Mouse (Mus musculus) limb, embryonic 13.5 days (tissue): ENCODE data around the gene Phf23. TPM values are rescaled to one million over a fixed set of nuclear protein-coding genes. Genes with fewer than 3 reads are reported as not detected.
"Not testable (repeated sequence)": the region's sequence is repeated elsewhere in the genome, so short reads cannot be mapped to it uniquely, and the experiment has no call there.

Experiments used
- ATAC-seq: fragments of 200-750 bp; cut with Nextera tagmentation; 2 replicates; pipeline ENCODE4 v1.8.0; 2017; ENCODE audit warnings: low read depth, moderate number of reproducible peaks, moderate TSS enrichment; ENCODE audit not compliant: low FRiP score
- H3K27ac ChIP-seq: fragments of 300-500 bp; sonication (generic); 2 replicates; pipeline ENCODE4 v1.5.1; 2015; ENCODE audit warnings: inconsistent platforms, mild to moderate bottlenecking, moderate library complexity
- H3K27me3 ChIP-seq: fragments of 300-500 bp; sonication (generic); 2 replicates; pipeline ENCODE4 v1.6.1; 2015; ENCODE audit warnings: mild to moderate bottlenecking, inconsistent platforms
- H3K36me3 ChIP-seq: fragments of 300-500 bp; sonication (generic); 2 replicates; pipeline ENCODE4 v1.6.1; 2015; ENCODE audit warnings: inconsistent platforms, mild to moderate bottlenecking, moderate library complexity
- H3K4me1 ChIP-seq: fragments of 300-500 bp; sonication (generic); 2 replicates; pipeline ENCODE4 v1.6.1; 2015; ENCODE audit warnings: inconsistent platforms
- H3K4me2 ChIP-seq: fragments of 300-500 bp; sonication (generic); replicated peaks from 2 replicates; pipeline ENCODE4 v1.6.1; 2015; ENCODE audit warnings: inconsistent platforms, mild to moderate bottlenecking, moderate library complexity
- H3K4me3 ChIP-seq: fragments of 300-500 bp; sonication (generic); 2 replicates; pipeline ENCODE4 v1.5.1; 2015; ENCODE audit warnings: moderate library complexity, mild to moderate bottlenecking, inconsistent platforms
- H3K9ac ChIP-seq: fragments of 300-500 bp; sonication (generic); 2 replicates; pipeline ENCODE4 v1.6.1; 2015; ENCODE audit warnings: mild to moderate bottlenecking, inconsistent platforms
- H3K9me3 ChIP-seq: fragments of 300-500 bp; sonication (generic); 2 replicates; pipeline ENCODE4 v1.6.1; 2016; ENCODE audit warnings: inconsistent platforms
- WGBS: fragments of 180-500 bp; shearing (Covaris S2); methylation state at CpG from one replicate; pipeline ENCODE4 v1.1.7; 2015; 5-methylcytosine and 5-hydroxymethylcytosine counted together
- polyA plus RNA-seq: library from polyadenylated mRNA; unstranded; fragments of >200 nt; fragmentation: Nextera tagmentation; extraction: Ambion mirVana; gene quantifications from 2 replicates; pipeline ENCODE4 v1.2.1, GENCODE M21; 2015

The Phf23 gene
- polyA plus RNA-seq, 1 experiment from 2014 or later: 95.9 TPM

DNA sequence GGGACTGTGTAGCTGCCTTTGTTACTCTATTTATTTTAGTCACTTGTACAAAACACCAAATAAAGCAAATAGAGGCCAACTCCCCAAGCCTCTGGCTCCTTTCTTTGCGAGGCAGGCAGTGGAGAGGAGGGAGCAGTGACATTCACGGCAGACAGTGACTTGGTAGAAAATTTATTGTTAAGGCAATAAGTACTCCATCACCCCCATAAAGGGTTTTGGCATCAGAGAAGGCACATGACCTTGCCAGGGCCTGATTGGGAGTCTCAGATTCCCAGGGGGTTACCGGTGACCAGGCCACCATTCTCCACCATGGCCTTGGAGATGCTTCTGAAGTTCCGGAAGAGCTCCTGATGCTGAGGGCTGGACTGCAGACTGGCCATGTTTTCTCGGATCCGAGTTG is 14.5 kb downstream of the Phf23 start:
- H3K9me3 ChIP-seq: no peaks in the 10 kb centered on the region
- no peak for ATAC-seq
- 82% methylated on average over 6 of the region's 6 CpGs for WGBS
- H3K4me1 ChIP-seq: peaks cover 13% of the 10 kb centered on the region
- no peaks in the 10 kb centered on the region for H3K27me3 ChIP-seq
- H3K4me3 ChIP-seq: no peak overlapping the region
- no peak overlapping the region for H3K27ac ChIP-seq
- H3K36me3 ChIP-seq: peaks cover 91% of the 10 kb centered on the region
- no peak overlapping the region for H3K9ac ChIP-seq
- H3K4me2 ChIP-seq: no peak overlapping the region

DNA sequence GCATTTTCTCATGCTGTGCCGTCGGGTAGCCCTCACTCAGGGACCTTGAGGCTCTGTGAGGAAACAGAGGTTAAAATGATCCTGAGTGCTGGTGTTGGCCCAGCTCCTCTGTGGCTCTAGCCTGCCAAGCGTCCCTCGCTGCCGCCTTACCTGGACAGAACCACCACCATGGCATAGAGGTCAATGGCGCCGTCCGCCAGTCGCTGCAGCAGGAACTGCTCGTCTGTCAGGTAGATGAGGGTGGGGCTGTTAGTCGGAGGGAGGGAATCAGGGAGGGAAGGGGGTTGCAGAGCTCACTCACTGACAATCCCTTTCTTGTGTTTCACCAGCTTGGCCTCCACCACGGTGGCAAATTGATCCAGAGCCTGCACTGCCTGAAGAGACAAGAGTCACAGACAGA is 15.0 kb downstream of the Phf23 start:
- Histone ChIP-seq H3K4me2 (no peak overlapping the region), H3K27ac (no peak overlapping the region), H3K4me1 (peaks cover 13% of the 10 kb centered on the region), H3K4me3 (no peak overlapping the region), H3K9ac (no peak overlapping the region), H3K9me3 (no peaks in the 10 kb centered on the region), H3K27me3 (no peaks in the 10 kb centered on the region), H3K36me3 (peaks cover 86% of the 10 kb centered on the region)
- 90% methylated on average over 12 of the region's 12 CpGs for WGBS
- no peak for ATAC-seq

DNA sequence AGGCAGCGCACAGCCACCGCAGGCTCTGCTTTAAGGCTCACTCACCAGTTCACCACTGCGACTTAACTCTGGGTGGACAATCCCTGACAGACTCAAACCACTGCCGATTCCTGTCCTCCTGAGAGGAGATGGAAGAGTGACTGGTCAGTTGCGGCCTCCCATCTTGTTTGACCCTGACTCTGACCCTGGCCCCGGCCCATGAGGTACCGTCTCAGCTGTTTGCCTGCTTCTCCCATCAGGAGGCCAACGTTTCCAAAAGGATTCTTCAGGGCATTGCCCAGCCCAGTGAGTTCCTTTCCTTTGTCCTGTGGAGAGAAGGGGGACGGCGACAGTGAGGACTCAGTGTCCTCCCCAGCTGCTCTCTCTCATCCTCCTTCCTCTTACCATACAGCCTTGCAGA is 15.4 kb downstream of the Phf23 start:
- Histone ChIP-seq H3K9me3 (no peaks in the 10 kb centered on the region), H3K27ac (no peak overlapping the region), H3K9ac (no peak overlapping the region), H3K4me1 (peaks cover 13% of the 10 kb centered on the region), H3K27me3 (no peaks in the 10 kb centered on the region), H3K4me3 (no peak overlapping the region), H3K36me3 (peaks cover 81% of the 10 kb centered on the region), H3K4me2 (no peak overlapping the region)
- no peak for ATAC-seq
- 88% methylated on average over 10 of the region's 10 CpGs for WGBS

DNA sequence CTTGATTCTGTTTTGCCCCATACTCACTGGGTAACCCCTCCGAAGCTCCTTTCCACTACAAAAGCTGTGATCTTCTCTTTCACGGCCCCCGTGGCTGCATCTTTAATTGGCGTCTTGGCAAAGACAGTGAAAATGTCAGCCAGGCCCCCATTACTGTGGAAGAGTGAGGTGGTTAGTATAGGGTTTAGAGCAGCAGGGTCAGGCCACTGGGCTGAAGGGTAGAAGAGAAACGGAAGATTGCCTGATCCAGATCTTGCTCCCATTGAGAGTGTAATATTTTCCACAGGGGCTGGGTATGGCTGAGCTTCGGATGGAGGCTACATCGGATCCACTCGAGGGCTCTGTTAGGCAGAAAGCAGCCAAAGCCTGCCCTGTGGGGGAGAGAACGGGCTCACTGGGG is 17.4 kb downstream of the Phf23 start:
- Histone ChIP-seq H3K27me3 (no peaks in the 10 kb centered on the region), H3K4me2 (no peak overlapping the region), H3K36me3 (peaks cover 62% of the 10 kb centered on the region), H3K9me3 (no peaks in the 10 kb centered on the region), H3K4me3 (no peak overlapping the region), H3K4me1 (peaks cover 25% of the 10 kb centered on the region), H3K9ac (no peak overlapping the region), H3K27ac (no peak overlapping the region)
- ATAC-seq: no peak
- WGBS: 88% methylated on average over 9 of the region's 9 CpGs

DNA sequence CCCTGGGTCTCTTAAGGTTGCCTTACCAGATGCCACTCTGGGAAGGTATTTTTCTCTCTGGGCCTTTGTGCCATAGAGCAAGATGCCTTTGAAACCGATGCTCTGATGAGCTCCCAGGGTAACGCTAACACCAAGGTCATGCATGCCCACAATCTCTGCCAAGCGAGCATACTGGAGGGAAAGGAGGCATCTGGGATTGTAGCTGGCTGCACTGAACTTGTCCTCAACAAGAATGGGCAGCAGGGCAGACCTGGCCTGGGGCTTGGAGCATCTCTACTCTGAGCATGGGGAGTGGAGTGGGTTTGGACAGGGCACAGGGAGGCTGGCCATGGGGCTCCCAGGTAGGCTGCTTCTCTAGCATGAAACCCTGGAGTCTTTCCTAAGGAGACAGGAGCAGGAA is 17.8 kb downstream of the Phf23 start:
- ATAC-seq: no peak
- WGBS: 87% methylated on average over 3 of the region's 3 CpGs
- Histone ChIP-seq H3K4me2 (no peak overlapping the region), H3K36me3 (peaks cover 57% of the 10 kb centered on the region), H3K9me3 (no peaks in the 10 kb centered on the region), H3K27me3 (no peaks in the 10 kb centered on the region), H3K27ac (no peak overlapping the region), H3K4me3 (no peak overlapping the region), H3K4me1 (peaks cover 26% of the 10 kb centered on the region), H3K9ac (0 out of 2 replicates have a peak overlapping the region, but pooled peaks have one; percentile 8)

DNA sequence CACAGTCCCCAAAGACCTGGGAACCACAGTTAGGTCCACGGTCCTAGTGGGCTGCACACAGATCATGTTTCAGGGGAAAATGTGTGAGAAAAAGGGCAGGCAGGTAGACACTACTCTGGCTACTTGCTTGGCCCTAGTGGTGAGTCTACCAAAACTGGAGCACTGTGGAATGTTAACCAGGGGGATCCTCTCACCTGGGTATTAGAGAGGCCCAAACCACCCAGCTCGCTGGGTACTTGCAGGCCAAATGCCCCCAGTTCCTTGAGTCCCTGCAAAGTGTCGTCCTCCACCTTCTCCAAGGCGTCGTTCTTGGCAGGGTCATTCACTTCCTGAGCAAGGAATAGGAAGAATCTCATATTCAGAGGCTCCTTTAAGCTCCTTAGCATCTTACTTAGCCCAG is 18.5 kb downstream of the Phf23 start:
- peak overlapping the region; percentile 83; the same call in 1 of the 2 replicates for H3K9ac ChIP-seq
- H3K9me3 ChIP-seq: no peaks in the 10 kb centered on the region
- H3K36me3 ChIP-seq: peaks cover 50% of the 10 kb centered on the region
- H3K27me3 ChIP-seq: no peaks in the 10 kb centered on the region
- H3K4me2 ChIP-seq: peak overlapping the region; percentile 79
- no peak overlapping the region for H3K27ac ChIP-seq
- peak overlapping the region; percentile 62 for H3K4me3 ChIP-seq
- 46% methylated on average over 5 of the region's 5 CpGs for WGBS
- ATAC-seq: no peak
- peaks cover 29% of the 10 kb centered on the region for H3K4me1 ChIP-seq

DNA sequence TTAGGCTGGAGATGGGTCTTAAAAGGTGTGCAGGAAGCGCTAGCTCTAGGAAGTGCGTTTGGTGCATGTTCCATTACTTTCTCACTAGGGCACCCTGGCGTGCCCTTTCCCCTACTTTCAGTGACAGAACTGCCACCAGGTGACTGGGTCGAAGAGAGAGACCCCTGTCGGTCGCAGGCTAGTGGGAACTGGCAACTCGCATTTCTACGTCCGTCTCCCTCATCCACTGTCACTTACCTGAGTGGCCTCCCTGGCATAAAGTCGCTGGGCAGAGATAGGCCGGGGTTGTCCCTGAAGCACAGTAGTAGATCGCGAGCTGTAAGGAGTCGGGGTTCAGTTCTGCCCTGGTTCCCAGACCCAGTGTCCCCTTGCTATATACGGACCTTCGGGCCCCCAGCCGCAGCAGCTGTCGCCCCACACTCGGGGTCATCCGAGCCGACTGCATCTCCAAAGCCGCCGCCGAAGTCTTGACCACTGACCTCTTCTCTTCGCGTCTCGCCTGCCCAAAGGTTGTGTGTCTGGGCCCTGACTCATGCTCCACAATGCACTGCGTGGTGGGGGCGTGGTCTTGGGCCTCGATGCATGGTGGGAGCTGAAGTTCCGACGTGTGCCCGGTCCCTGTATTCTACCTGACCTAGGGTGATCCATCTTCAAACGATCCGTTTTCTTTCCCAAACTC is 19.4 kb downstream of the Phf23 start, which contains the start of gene Acadvl:
Gene Acadvl, minus strand, starts transcription at position 532 of the 679 bp plus-strand sequence.
- Histone ChIP-seq H3K4me2 (peak within 1 kb of the TSS; percentile 79), H3K36me3 (peaks cover 41% of the 10 kb centered on the region), H3K27me3 (no peaks in the 10 kb centered on the region), H3K9me3 (no peaks in the 10 kb centered on the region), H3K27ac (peak within 1 kb of the TSS; percentile 61), H3K4me1 (peaks cover 39% of the 10 kb centered on the region), H3K9ac (peak within 1 kb of the TSS; percentile 83), H3K4me3 (peak within 1 kb of the TSS; percentile 62)
- ATAC-seq: peak; percentile 76
- 1% methylated on average over 35 of the region's 35 CpGs for WGBS

DNA sequence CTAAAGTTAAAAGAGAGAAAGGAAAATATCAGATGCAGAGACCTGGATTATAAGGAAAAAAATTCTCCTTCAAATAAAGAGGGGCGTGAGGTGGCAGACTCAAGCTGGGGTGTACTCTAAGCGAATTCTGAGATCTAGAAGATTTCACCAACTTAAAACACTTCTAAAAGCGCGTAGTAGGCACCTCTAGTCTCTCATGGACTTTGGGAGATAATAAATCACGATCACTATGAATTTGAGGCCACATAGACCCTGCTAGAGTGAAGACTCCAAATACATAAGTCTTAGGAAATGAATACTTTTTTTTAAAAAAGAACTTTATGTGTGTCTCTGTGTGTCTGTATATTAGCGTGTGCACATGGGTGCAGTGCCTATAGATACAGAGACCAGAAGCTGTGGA is 20.1 kb downstream of the Phf23 start:
- ATAC-seq: no peak
- Histone ChIP-seq H3K27ac (no peak overlapping the region), H3K4me1 (peaks cover 46% of the 10 kb centered on the region), H3K9ac (0 out of 2 replicates have a peak overlapping the region, but pooled peaks have one; percentile 83), H3K27me3 (no peaks in the 10 kb centered on the region), H3K4me2 (peak overlapping the region; percentile 79), H3K36me3 (peaks cover 34% of the 10 kb centered on the region), H3K4me3 (peak overlapping the region; percentile 62), H3K9me3 (no peaks in the 10 kb centered on the region)
- WGBS: 68% methylated on average over 6 of the region's 6 CpGs

DNA sequence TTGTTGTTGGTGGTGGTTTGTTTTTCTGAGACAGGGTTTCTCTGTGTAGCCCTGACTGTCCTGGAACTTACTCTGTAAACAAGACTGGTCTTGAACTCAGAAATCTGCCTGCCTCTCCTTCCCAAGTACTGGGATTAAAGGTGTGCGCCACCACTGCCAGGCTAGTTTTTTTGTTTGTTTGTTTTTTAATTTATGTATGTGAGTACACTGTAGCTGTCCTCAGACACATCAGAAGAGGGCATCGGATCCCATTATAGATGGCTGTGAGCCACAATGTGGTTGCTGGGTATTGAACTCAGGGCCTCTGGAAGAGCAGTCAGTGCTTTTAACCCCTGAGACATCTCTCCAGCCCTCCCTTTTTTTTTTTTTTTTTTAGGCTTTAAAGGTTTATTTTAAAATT is 20.6 kb downstream of the Phf23 start:
- H3K36me3 ChIP-seq: peaks cover 29% of the 10 kb centered on the region
- not testable (repeated sequence) for H3K27me3 ChIP-seq, H3K9ac ChIP-seq, H3K4me3 ChIP-seq, H3K9me3 ChIP-seq, H3K4me2 ChIP-seq, ATAC-seq, H3K27ac ChIP-seq
- H3K4me1 ChIP-seq: peaks cover 50% of the 10 kb centered on the region
- whole genome bisulfite sequencing: 85% methylated on average over 2 of the region's 2 CpGs

DNA sequence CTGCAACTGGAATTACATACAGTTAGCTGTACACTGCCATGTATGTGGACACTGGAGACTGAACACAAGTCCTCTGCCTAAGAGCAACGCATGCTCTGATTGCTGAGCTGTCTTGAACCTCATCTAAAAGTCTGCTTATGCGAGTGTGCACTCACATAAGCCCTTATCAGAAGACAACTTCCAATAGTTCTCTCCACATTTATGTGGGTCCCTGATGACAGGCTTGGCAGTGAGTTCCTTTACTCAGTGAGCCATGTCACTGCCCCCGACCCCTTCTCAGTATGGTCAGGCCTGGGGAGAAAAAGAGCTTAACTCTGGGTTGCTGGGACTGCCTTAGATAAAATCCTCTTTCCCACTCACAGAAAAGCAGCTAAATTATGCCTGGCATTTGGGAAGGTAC is 21.1 kb downstream of the Phf23 start, which contains the start of gene Dlg4:
Gene Dlg4, plus strand, starts transcription at position 274 of the 400 bp plus-strand sequence.
- no peaks in the 10 kb centered on the region for H3K27me3 ChIP-seq
- peaks cover 24% of the 10 kb centered on the region for H3K36me3 ChIP-seq
- no peak for ATAC-seq
- WGBS: 89% methylated on average over 3 of the region's 3 CpGs
- peaks cover 52% of the 10 kb centered on the region for H3K4me1 ChIP-seq
- H3K9ac ChIP-seq: peak within 1 kb of the TSS; percentile 91
- H3K27ac ChIP-seq: peak within 1 kb of the TSS; percentile 95
- peak within 1 kb of the TSS; percentile 75 for H3K4me3 ChIP-seq
- no peaks in the 10 kb centered on the region for H3K9me3 ChIP-seq
- peak within 1 kb of the TSS; percentile 90 for H3K4me2 ChIP-seq

DNA sequence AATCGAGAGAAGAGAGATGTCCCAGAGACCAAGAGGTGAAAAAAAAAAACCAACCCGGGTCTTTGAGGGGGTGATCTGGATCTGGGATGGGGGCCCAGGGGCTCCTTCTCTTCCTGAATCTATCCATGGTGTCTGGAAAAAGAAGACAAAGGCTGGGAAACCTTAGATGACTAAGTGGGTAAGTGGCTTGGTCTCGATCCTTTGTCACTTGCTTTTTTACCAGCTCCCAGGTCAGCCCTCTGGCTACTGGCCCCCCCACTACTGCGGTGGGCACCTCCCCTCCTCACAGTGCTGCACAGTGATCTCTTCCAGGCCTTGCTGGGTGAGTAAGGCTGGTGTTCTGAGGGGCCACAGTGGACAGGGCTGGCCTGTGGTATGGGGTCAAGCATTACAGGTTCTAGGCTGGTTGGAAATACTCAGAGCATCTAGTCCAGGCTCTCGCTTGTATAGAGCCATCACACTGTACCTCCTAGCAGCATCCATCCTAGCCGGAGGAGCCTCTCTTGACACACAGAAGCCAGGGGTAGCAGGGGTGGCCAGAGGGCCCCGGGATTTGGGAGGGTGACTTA is 21.7 kb downstream of the Phf23 start:
- Histone ChIP-seq H3K27me3 (no peaks in the 10 kb centered on the region), H3K36me3 (peaks cover 18% of the 10 kb centered on the region), H3K4me2 (peak overlapping the region; percentile 90), H3K4me1 (peaks cover 58% of the 10 kb centered on the region), H3K9me3 (no peaks in the 10 kb centered on the region), H3K9ac (peak overlapping the region; percentile 91), H3K27ac (peak overlapping the region; percentile 95), H3K4me3 (peak overlapping the region; percentile 75)
- 40% methylated on average over 7 of the region's 7 CpGs for whole genome bisulfite sequencing
- no peak for ATAC-seq

DNA sequence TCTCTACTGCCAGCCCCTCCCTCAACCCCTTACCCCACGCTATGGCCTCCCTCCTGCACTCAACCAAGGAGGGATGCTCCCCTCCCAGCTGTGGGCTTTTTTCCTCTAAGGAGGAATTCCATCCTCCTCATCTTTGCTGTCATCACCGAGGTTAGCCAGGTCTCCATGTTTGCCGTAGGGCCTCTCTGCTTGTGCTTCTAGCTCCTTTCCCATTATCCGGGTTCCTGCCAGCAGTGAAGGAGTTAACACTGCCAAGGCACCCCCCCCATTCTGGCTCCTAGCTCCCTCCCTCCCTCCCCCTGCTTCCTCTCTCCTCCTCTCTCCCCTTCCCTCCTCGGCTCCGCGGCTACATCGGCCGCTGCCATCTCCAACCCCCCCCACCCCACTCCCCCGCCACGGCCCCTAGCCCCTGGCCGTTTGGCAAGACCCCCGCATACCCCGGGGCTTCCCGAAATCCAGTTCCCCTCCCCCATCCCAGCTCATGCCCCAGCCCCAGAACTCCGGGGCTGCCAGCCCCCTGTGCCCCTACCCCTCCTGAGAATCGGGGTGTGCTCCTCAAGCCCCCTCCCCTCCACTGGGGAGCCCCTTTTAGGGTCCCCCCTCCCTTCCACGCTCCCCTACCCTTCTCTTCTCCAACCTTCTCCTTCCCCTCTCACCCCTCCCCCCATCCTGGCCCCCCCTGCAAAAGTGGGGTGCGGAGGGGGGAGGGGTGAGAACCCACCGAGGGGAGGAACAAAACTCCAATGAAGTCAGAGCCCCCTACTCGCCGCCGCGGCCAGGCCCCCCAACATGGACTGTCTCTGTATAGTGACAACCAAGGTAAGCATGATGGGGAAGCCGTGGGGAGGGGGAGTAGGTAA is 22.8 kb downstream of the Phf23 start:
- peak overlapping the region; percentile 90 for H3K4me2 ChIP-seq
- no peak for ATAC-seq
- H3K9ac ChIP-seq: peak overlapping the region; percentile 91
- peaks cover 7% of the 10 kb centered on the region for H3K36me3 ChIP-seq
- H3K27ac ChIP-seq: peak overlapping the region; percentile 95
- H3K27me3 ChIP-seq: no peaks in the 10 kb centered on the region
- H3K4me3 ChIP-seq: peak overlapping the region; percentile 75
- under 1% methylated on average over 20 of the region's 25 CpGs for WGBS
- peaks cover 66% of the 10 kb centered on the region for H3K4me1 ChIP-seq
- H3K9me3 ChIP-seq: no peaks in the 10 kb centered on the region
